Mouse (Mus musculus) stomach, embryonic 14.5 days (tissue): Measurements from ENCODE around the gene Itga6. TPM values are rescaled to one million over a fixed set of nuclear protein-coding genes. Genes with fewer than 3 reads are reported as not detected.

Experiments
- ATAC-seq: fragments of 200-750 bp; cut with Nextera tagmentation; 2 replicates; pipeline ENCODE4 v1.8.0; 2017; ENCODE audit warnings: low read depth, moderate TSS enrichment; ENCODE audit not compliant: insufficient number of reproducible peaks, insufficient read depth, low FRiP score
- H3K27ac ChIP-seq: fragments of 300-500 bp; sonication (generic); 2 replicates; pipeline ENCODE4 v1.5.1; 2014; ENCODE audit warnings: mild to moderate bottlenecking, low read length, moderate library complexity, mixed read lengths
- H3K27me3 ChIP-seq: fragments of 300-500 bp; sonication (generic); 2 replicates; pipeline ENCODE4 v1.6.1; 2014; ENCODE audit warnings: low read length, control low read depth, mixed read lengths; ENCODE audit not compliant: control insufficient read depth, insufficient read depth
- H3K36me3 ChIP-seq: fragments of 300-500 bp; sonication (generic); 2 replicates; pipeline ENCODE4 v1.6.1; 2014; ENCODE audit warnings: mild to moderate bottlenecking, control low read depth, low read length, moderate library complexity, mixed read lengths; ENCODE audit not compliant: control insufficient read depth, insufficient read depth
- H3K4me1 ChIP-seq: fragments of 300-500 bp; sonication (generic); 2 replicates; pipeline ENCODE4 v1.6.1; 2014; ENCODE audit warnings: low read length, control low read depth, mixed read lengths; ENCODE audit not compliant: control insufficient read depth, insufficient read depth
- H3K4me2 ChIP-seq: fragments of 300-500 bp; sonication (generic); replicated peaks from 2 replicates; pipeline ENCODE4 v1.6.1; 2014; ENCODE audit warnings: low read depth, low read length, control low read depth
- H3K4me3 ChIP-seq: fragments of 300-500 bp; sonication (generic); 2 replicates; pipeline ENCODE4 v1.5.1; 2014; ENCODE audit warnings: low read depth, low read length, control low read depth
- H3K9ac ChIP-seq: fragments of 300-500 bp; sonication (generic); replicated peaks from 2 replicates; pipeline ENCODE4 v1.6.1; 2014; ENCODE audit warnings: low read depth, mild to moderate bottlenecking, control low read depth, low read length, moderate library complexity, mixed read lengths
- H3K9me3 ChIP-seq: fragments of 300-500 bp; sonication (generic); 2 replicates; pipeline ENCODE4 v1.6.1; 2016; ENCODE audit warnings: low read depth, low read length, control low read depth; ENCODE audit not compliant: control insufficient read depth
- WGBS: fragments of 180-500 bp; shearing (Covaris S2); extraction: QIAGEN DNeasy Blood & Tissue Kit; methylation state at CpG from one replicate; pipeline ENCODE4 v1.1.7; 2014; 5-methylcytosine and 5-hydroxymethylcytosine counted together
- polyA plus RNA-seq: library from polyadenylated mRNA; unstranded; fragments of >200 nt; fragmentation: Nextera tagmentation; extraction: Ambion mirVana; gene quantifications from 2 replicates; pipeline ENCODE4 v1.2.1, GENCODE M21; 2014

Itga6 gene
- polyA plus RNA-seq, 1 experiment from 2014 or later = 65.5 TPM

DNA sequence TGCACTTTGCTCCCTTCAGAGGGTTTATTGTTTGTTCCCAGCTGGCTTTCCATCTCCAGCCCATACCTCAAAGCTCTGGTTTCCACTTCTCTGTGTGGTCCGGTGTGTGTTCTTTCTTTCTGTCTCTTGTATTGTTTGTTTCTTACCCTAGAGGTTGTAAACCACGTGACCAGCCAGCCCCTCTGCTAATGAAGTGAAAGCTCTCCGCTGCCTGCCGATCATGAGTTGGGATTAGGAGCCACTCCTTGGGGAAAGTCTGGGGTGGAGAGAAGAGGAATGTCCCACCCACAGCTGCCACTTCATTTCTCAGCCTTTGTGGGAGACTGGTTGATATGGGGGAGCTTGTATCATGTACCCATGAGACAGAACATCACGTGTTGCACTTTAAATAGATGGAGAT is 69.9 kb downstream of the Itga6 start:
- Histone ChIP-seq H3K4me1 (peaks cover 23% of the 10 kb centered on the region), H3K36me3 (no peaks in the 10 kb centered on the region), H3K9me3 (no peaks in the 10 kb centered on the region), H3K9ac (no peak overlapping the region), H3K4me3 (no peak overlapping the region), H3K27me3 (no peaks in the 10 kb centered on the region), H3K4me2 (no peak overlapping the region), H3K27ac (no peak overlapping the region)
- WGBS = 26% methylated on average over 5 of the region's 5 CpGs
- no peak for ATAC-seq

DNA sequence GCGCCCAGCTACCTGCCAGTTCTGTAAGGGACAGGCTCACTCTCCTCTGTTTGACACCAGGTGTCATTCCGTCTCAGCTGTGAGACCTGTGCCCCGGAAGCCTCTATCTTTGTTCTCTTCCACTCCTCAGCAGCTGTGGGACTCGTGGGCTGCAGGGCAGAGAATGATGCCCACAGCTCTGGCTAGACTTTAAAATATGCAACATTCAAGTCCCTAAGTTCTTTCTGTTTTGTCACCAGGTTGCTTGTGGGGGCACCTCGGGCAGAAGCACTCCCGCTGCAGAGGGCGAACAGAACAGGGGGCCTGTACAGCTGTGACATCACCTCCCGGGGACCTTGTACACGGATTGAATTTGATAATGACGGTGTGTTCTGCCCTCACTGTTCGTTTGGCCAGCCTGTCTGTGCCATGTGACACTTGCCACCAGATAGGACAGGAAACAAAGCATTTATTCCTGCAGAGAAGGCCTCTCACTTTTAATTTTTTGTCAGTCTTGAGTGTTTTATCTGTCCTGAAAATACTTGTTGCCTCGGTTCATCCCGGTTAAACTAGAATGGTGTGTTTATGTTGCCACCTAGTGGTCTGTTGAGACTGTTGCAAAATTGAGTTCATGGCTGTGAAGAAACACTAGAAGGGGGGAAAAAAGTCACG is 71.1 kb downstream of the Itga6 start:
- no peaks in the 10 kb centered on the region for H3K27me3 ChIP-seq
- no peak overlapping the region for H3K4me2 ChIP-seq
- H3K4me3 ChIP-seq = no peak overlapping the region
- H3K4me1 ChIP-seq = peaks cover 23% of the 10 kb centered on the region
- no peak overlapping the region for H3K9ac ChIP-seq
- WGBS = 35% methylated on average over 14 of the region's 14 CpGs
- no peaks in the 10 kb centered on the region for H3K36me3 ChIP-seq
- ATAC-seq = no peak
- H3K9me3 ChIP-seq = no peaks in the 10 kb centered on the region
- no peak overlapping the region for H3K27ac ChIP-seq

GRCm38 (mm10) chr2:71824146-71824545 is 78.7 kb downstream of the Itga6 start:
- no peaks in the 10 kb centered on the region for H3K9me3 ChIP-seq
- no peak overlapping the region for H3K4me3 ChIP-seq
- no peak for ATAC-seq
- 42% methylated on average over 13 of the region's 13 CpGs for WGBS
- no peaks in the 10 kb centered on the region for H3K4me1 ChIP-seq
- no peaks in the 10 kb centered on the region; the same call in 1 of the 2 replicates for H3K36me3 ChIP-seq
- H3K27ac ChIP-seq = no peak overlapping the region
- no peaks in the 10 kb centered on the region for H3K27me3 ChIP-seq
- H3K4me2 ChIP-seq = no peak overlapping the region
- no peak overlapping the region for H3K9ac ChIP-seq

DNA sequence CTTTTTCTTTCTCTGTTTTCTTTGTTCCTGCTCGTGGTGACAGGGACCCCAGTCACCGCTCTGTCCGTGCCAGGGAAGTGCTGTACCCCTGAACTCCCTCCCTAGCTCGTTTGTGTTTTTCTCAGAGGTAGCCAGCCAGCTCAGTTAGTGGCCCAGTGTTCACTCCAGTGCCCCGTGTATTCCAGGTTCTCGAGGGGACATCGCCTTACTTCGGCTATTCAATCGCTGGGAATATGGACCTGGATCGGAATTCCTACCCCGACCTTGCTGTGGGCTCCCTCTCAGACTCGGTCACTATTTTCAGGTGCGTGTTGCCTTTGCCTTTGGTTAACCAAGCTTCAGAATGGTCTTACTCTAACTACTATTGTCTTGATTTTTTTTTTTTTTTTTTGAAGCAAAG is 82.3 kb downstream of the Itga6 start:
- H3K4me3 ChIP-seq = no peak overlapping the region
- no peaks in the 10 kb centered on the region for H3K27me3 ChIP-seq
- no peak for ATAC-seq
- 78% methylated on average over 13 of the region's 13 CpGs for WGBS
- no peak overlapping the region for H3K27ac ChIP-seq
- no peak overlapping the region for H3K9ac ChIP-seq
- H3K36me3 ChIP-seq = no peaks in the 10 kb centered on the region; the same call in 1 of the 2 replicates
- H3K9me3 ChIP-seq = no peaks in the 10 kb centered on the region
- H3K4me1 ChIP-seq = no peaks in the 10 kb centered on the region
- H3K4me2 ChIP-seq = no peak overlapping the region

GRCm38 (mm10) chr2:71828928-71829327 is 83.5 kb downstream of the Itga6 start:
- WGBS = 44% methylated on average over 11 of the region's 11 CpGs
- no peak for ATAC-seq
- no peak overlapping the region for H3K4me2 ChIP-seq

GRCm38 (mm10) chr2:71833626-71834025 is 88.2 kb downstream of the Itga6 start:
- Histone ChIP-seq H3K4me1 (peaks cover 3% of the 10 kb centered on the region; the same call in 1 of the 2 replicates), H3K4me3 (no peak overlapping the region), H3K9ac (no peak overlapping the region), H3K27me3 (no peaks in the 10 kb centered on the region), H3K4me2 (no peak overlapping the region), H3K27ac (no peak overlapping the region), H3K36me3 (no peaks in the 10 kb centered on the region), H3K9me3 (no peaks in the 10 kb centered on the region)
- no peak for ATAC-seq
- 69% methylated on average over 6 of the region's 6 CpGs for WGBS

More at GRCm38 (mm10) chr2:71828928-71829327, 83.5 kb downstream of the Itga6 start:
- Histone ChIP-seq H3K9ac (no peak overlapping the region), H3K4me1 (no peaks in the 10 kb centered on the region), H3K9me3 (no peaks in the 10 kb centered on the region), H3K4me3 (no peak overlapping the region), H3K27ac (no peak overlapping the region), H3K27me3 (no peaks in the 10 kb centered on the region), H3K36me3 (no peaks in the 10 kb centered on the region; the same call in 1 of the 2 replicates)

GRCm38 (mm10) chr2:71834371-71834770 is 89.0 kb downstream of the Itga6 start:
- Histone ChIP-seq H3K4me2 (no peak overlapping the region), H3K36me3 (no peaks in the 10 kb centered on the region), H3K9me3 (no peaks in the 10 kb centered on the region), H3K4me3 (no peak overlapping the region), H3K27me3 (no peaks in the 10 kb centered on the region), H3K9ac (no peak overlapping the region), H3K27ac (no peak overlapping the region), H3K4me1 (peaks cover 3% of the 10 kb centered on the region; the same call in 1 of the 2 replicates)
- whole genome bisulfite sequencing = 77% methylated on average over 7 of the region's 7 CpGs
- ATAC-seq = no peak

DNA sequence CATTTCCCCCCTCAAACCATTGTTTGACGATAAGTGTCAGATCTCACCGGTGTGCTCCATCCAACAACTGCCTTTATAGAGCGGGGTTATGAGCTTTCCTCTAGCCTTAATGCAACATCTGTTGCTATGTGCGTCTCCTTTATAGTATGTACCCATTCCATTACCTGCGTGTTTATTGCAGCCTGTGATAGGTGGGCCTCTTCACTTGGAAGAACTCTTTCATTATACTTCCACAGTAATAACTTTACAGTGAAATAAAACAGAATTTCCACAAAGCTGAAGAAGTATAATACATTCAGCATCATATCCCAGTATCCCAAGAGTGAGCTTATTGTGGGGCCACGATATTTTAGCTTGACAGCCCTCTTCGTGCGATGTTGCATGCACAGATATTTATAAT is 90.1 kb downstream of the Itga6 start:
- no peaks in the 10 kb centered on the region for H3K27me3 ChIP-seq
- H3K4me3 ChIP-seq = no peak overlapping the region
- H3K27ac ChIP-seq = no peak overlapping the region
- H3K4me2 ChIP-seq = no peak overlapping the region
- WGBS = 75% methylated on average over 8 of the region's 8 CpGs
- no peak overlapping the region for H3K9ac ChIP-seq
- H3K36me3 ChIP-seq = no peaks in the 10 kb centered on the region
- no peak for ATAC-seq
- no peaks in the 10 kb centered on the region for H3K9me3 ChIP-seq
- H3K4me1 ChIP-seq = peaks cover 3% of the 10 kb centered on the region; the same call in 1 of the 2 replicates

GRCm38 (mm10) chr2:71836232-71836631 is 90.8 kb downstream of the Itga6 start:
- no peaks in the 10 kb centered on the region for H3K27me3 ChIP-seq
- H3K36me3 ChIP-seq = no peaks in the 10 kb centered on the region; the same call in 1 of the 2 replicates
- no peak overlapping the region for H3K4me2 ChIP-seq
- ATAC-seq = no peak
- H3K9me3 ChIP-seq = no peaks in the 10 kb centered on the region
- no peak overlapping the region for H3K9ac ChIP-seq
- H3K27ac ChIP-seq = no peak overlapping the region
- WGBS = 86% methylated on average over 4 of the region's 4 CpGs
- H3K4me3 ChIP-seq = no peak overlapping the region
- peaks cover 3% of the 10 kb centered on the region; the same call in 1 of the 2 replicates for H3K4me1 ChIP-seq
